Mouse (Mus musculus) bone marrow macrophage, adult 2 months (primary cell): ENCODE data around the gene Smg6. TPM values are rescaled to one million over a fixed set of nuclear protein-coding genes. Genes with fewer than 3 reads are reported as not detected.
A peak's percentile ranks its signal among the peaks of the same experiment; 100 is the strongest.

ENCODE experiments used
- H3K27ac ChIP-seq: 2 replicates; pipeline ENCODE4 v1.5.1; 2012; ENCODE audit warnings: low read depth, low read length; ENCODE audit not compliant: insufficient read depth
- H3K4me1 ChIP-seq: 2 replicates; pipeline ENCODE4 v1.6.1; 2012; ENCODE audit warnings: low read length; ENCODE audit not compliant: control insufficient read depth, insufficient read depth
- H3K4me3 ChIP-seq: 2 replicates; pipeline ENCODE4 v1.5.1; 2012; ENCODE audit warnings: mild to moderate bottlenecking, low read length, moderate library complexity; ENCODE audit not compliant: insufficient read depth
- CTCF ChIP-seq: IDR thresholded peaks from 2 replicates; pipeline ENCODE4 v1.5.1; 2012; ENCODE audit warnings: low read depth, mild to moderate bottlenecking, low read length, moderate library complexity
- POLR2A ChIP-seq: IDR thresholded peaks from 2 replicates; pipeline ENCODE4 v1.6.1; 2012; ENCODE audit warnings: mild to moderate bottlenecking, low read depth, low read length, borderline replicate concordance
- polyA plus RNA-seq: library from polyadenylated mRNA; stranded (reverse); fragments of >200 nt; gene quantifications from 2 replicates; pipeline ENCODE4 v1.2.4, GENCODE M21; 2012; ENCODE audit not compliant: missing spikeins, insufficient read depth, insufficient read length

The Smg6 gene
- polyA plus RNA-seq, result 13.7 and 14.7 TPM in 2 replicates

DNA sequence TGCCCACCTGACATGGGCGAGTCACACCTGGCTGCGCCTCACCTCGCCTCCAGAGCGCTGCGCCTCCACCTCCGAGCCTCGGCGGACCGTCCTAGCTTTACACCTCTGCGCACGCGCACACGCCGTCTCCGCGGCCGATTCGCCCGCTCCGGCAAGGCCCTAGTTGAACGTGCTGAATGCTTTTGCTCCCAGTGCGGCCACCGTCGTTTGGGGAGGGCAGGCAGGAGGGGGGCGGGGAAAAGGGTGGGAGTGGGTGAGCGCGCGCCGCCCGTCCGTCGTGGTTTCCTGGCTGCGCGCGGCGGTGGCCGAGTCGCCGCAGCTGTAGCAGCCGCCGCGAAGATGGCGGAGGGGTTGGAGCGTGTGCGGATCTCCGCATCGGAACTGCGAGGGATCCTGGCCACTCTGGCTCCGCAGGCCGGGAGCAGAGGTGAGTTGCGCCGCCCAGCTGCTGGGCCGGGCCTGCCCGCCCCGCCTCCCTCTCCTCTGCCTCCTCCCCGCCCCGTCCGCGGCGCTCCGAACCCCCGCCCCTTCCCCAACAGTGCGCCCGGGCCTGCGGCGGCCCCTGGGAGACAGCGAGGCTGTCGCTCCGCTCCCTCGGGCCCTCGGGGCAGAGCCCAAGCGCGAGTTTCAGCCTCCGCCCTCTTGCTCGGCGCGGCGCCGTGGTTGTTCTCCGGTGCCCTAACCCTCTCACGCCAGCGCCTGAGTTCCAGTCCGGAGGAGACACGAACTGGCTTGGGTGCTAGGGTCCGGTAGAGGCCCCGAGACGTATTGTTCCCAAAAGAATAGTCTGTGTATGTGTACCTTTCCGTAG is at the start of gene Smg6, which contains the start of gene Srr:
Gene Smg6, plus strand, starts transcription at position 247 of the 811 bp plus-strand sequence.
Gene Srr, minus strand, starts transcription at position 372 of the 811 bp plus-strand sequence.
- Histone ChIP-seq H3K27ac (peak within 1 kb of the TSS; percentile 90), H3K4me1 (peaks cover 15% of the 10 kb centered on the region), H3K4me3 (peak within 1 kb of the TSS; percentile 70)
- TF ChIP-seq CTCF, result 0 out of 2 replicates have a peak, but pooled peaks have one; percentile 8
- TF ChIP-seq POLR2A, result peak; percentile 60; the same call in 1 of the 2 replicates

GRCm38 (mm10) chr11:74876801-74877200 is 48.8 kb upstream of the Smg6 start:
- no peak overlapping the region for H3K27ac ChIP-seq
- H3K4me3 ChIP-seq, result no peak overlapping the region
- H3K4me1 ChIP-seq, result peaks cover 11% of the 10 kb centered on the region
- no peak for TF ChIP-seq POLR2A
- TF ChIP-seq CTCF, result no peak

DNA sequence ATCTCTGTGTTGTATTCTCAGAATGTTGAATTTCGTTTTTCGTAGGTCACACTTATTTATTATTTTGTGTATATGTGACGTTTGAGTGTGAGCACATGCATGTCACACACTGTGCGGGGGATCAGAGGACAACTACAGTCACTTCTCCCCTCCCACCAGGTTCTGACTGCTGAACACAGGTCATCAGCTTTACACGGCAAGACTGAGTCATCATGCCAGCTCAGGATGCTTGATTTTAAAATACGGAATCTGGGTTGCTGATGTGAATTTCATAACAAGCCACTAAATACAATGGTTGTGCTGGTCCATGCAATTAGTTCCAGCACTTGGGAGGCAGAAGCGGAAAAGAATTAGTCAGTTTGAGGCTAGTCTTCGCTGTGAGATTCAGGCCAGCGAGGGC is 44.6 kb upstream of the Smg6 start:
- TF ChIP-seq POLR2A (no peak), CTCF (no peak)
- H3K4me1 ChIP-seq, result peaks cover 11% of the 10 kb centered on the region
- H3K4me3 ChIP-seq, result no peak overlapping the region
- H3K27ac ChIP-seq, result no peak overlapping the region

DNA sequence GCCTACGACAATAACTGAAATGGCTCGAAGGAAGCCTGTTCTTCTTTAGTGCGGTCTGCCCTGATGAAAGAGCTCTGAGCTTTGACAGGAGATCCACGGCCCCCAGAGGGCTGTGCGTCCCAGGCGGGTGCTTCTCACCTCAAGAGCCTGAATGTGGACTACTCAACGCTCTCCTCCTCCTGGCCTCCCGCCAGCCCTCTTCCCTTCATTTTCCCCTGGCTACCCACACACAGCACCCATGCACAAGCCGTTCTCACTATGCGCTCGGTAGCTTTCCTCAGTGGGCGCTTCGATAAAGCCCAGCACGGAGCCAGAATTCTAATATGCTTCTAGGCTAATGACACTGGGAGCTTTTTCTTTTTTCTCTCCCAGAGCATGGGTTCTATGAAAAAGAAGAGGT is 43.6 kb upstream of the Smg6 start:
- TF ChIP-seq POLR2A (no peak), CTCF (no peak)
- Histone ChIP-seq H3K4me1 (peaks cover 6% of the 10 kb centered on the region; the same call in 1 of the 2 replicates), H3K27ac (no peak overlapping the region), H3K4me3 (no peak overlapping the region)

DNA sequence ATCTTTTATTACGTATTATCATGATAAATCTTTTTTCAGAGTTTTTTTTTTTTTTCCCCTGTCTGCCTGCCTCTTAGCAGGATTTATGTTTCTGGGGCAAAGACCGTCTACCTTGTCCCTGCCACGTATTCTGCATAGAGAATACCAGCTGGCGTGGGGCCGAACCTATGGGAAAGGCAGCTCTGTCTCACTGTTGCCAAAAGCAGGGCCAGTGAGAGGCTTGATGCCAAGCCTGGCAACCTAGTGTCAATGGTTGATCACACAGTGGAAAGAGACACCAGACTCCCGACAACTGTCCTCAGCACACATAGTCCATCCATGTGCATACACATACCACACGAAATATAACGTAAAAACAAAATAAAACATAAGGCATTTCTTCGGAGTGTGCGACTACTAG is 42.5 kb upstream of the Smg6 start:
- peaks cover 6% of the 10 kb centered on the region; the same call in 1 of the 2 replicates for H3K4me1 ChIP-seq
- H3K27ac ChIP-seq, result no peak overlapping the region
- H3K4me3 ChIP-seq, result no peak overlapping the region
- no peak for TF ChIP-seq POLR2A
- TF ChIP-seq CTCF, result no peak

DNA sequence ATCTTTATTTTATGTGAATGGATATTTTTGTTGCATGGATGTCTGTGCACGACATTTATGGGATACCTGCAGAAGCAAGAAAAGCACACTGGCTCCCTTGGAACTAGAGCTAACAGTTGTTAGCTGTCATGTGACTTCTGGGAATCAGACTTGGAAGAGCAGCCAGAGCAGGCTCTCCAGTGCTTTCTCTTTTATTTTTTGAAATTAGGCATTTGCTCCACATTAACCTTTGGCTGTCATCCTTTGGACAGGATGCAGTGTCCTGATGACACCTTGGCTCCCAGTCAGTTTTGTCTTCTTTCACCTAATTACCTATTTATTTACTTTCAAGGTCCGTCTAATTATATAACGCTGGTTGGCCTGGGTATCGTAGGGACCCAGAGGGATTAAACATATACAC is 31.0 kb upstream of the Smg6 start:
- Histone ChIP-seq H3K4me1 (0 out of 2 replicates have a peak, but pooled peaks cover 2% of the 10 kb centered on the region), H3K4me3 (no peak overlapping the region), H3K27ac (no peak overlapping the region)
- no peak for TF ChIP-seq POLR2A
- no peak for TF ChIP-seq CTCF

GRCm38 (mm10) chr11:74895980-74896900 is 29.4 kb upstream of the Smg6 start:
- peak overlapping the region; percentile 89 for H3K4me3 ChIP-seq
- peak overlapping the region; percentile 28 for H3K27ac ChIP-seq
- TF ChIP-seq POLR2A (no peak), CTCF (no peak)
- 0 out of 2 replicates have a peak, but pooled peaks cover 6% of the 10 kb centered on the region for H3K4me1 ChIP-seq

GRCm38 (mm10) chr11:74896901-74897677 is 28.5 kb upstream of the Smg6 start, which contains the start of gene Sgsm2:
Gene Sgsm2 (minus strand): TSS chr11:74897060.
- no peak for TF ChIP-seq POLR2A
- TF ChIP-seq CTCF, result no peak
- peak within 1 kb of the TSS; percentile 89 for H3K4me3 ChIP-seq
- H3K4me1 ChIP-seq, result 0 out of 2 replicates have a peak, but pooled peaks cover 8% of the 10 kb centered on the region
- peak within 1 kb of the TSS; percentile 63 for H3K27ac ChIP-seq
